Mouse (Mus musculus) bone marrow, adult 2 months (tissue): ENCODE data around the gene Bpifb9a.

Experiments
- CTCF ChIP-seq: fragments of 200-500 bp; IDR thresholded peaks from 2 replicates; pipeline ENCODE4 v1.5.1; 2011; ENCODE audit warnings: low read length, control low read depth; ENCODE audit not compliant: control insufficient read depth, insufficient read depth
- POLR2A ChIP-seq: fragments of 200-500 bp; IDR thresholded peaks from 2 replicates; pipeline ENCODE4 v1.6.1; 2011; ENCODE audit warnings: low read depth, mild to moderate bottlenecking, control low read depth, low read length, borderline replicate concordance; ENCODE audit not compliant: control insufficient read depth

GRCm38 (mm10) chr2:154223265-154223916 is 34.3 kb upstream of the Bpifb9a start, which contains the start of gene Bpifb5:
- no peak for TF ChIP-seq CTCF
- no peak for TF ChIP-seq POLR2A
